Mouse (Mus musculus): ENCODE measurements around the gene Scgb1b20.

- TF ChIP-seq CTCF (IDR thresholded peaks at IDR 0.05; ENCODE audit: low read depth, low read length) = no peak
- TF ChIP-seq POLR2A (IDR thresholded peaks at IDR 0.05; ENCODE audit: extremely low read depth, insufficient read depth, low read length) = no peak
Observed at GRCm38 (mm10) chr7:33401650-33402049, 28.6 kb downstream of the Scgb1b20 start.

All from liver, adult 2 months (tissue).